Mouse (Mus musculus): Measurements from ENCODE around the gene AC124502.3. TPM values are rescaled to one million over a fixed set of nuclear protein-coding genes. Genes with fewer than 3 reads are reported as not detected.

Gene AC124502.3
- polyA plus RNA-seq, 1 experiment from 2014 or later: 4.2 TPM

DNA sequence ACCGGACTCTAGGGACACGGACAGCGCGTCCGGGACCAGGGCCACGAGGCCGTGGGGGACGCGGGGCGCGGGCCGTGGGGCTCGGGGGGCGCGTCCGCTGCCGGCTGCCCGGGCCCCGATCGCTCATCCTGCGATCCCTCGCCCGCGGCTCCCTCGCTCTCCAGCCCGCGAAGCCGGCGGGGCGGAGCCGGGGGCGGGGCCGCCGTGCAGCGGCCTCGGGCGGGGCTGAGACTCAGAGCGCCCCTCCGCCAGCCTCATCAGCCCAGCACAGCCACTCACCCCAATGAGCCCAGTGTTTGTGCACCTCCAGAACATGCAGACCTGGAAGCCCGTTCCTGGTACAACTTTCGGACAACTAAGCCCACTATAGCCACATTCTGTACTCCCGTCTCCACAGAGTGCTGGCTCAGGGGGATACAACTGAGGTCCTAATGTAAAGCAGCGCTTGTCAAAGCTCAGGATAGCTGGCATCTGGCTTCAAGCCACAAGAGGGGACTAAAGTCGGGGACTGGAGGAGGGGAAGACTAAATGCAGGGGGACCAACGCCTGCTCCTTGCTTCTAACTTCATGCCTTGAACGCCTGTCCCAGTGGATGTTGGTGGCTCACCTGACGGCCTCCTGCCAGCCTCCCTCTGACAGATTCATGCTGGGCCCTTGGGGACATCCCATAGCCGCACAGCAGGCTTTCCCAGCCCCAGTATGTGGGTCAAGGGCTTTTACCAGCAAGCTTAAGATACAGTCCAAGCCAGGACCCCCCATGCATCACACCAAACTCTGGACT, 59.9 kb downstream of the AC124502.3 start, which contains the start of gene Cnih2:
Cnih2 (minus strand) TSS at position 159 of the 781 bp plus-strand sequence.
- 3% methylated on average over 48 of the region's 48 CpGs for whole genome bisulfite sequencing
- Histone ChIP-seq H3K4me3 (peak within 1 kb of the TSS; percentile 80), H3K27ac (replicated peaks) (peak within 1 kb of the TSS; percentile 92), H3K36me3 (replicated peaks) (peaks cover 51% of the 10 kb centered on the region), H3K27me3 (replicated peaks; ENCODE audit: low read depth, poor library complexity, severe bottlenecking) (peaks cover 21% of the 10 kb centered on the region), H3K4me1 (peaks cover 63% of the 10 kb centered on the region), H3K9me3 (no peaks in the 10 kb centered on the region)
- peak; percentile 83 for DNase-seq (ENCODE audit: low spot score)

Other genes starting within 250 kb of the AC124502.3 start
- gene Rbm4, start 245.0 kb upstream of the AC124502.3 start, polyA plus RNA-seq (2016; fragmentation: Nextera tagmentation; extraction: Ambion mirVana): 92.1 and 99.5 TPM in 2 replicates
- 38.8 and 41.8 TPM in 2 replicates for gene Gm21992, start 227.3 kb upstream of the AC124502.3 start, polyA plus RNA-seq (2016; fragmentation: Nextera tagmentation; extraction: Ambion mirVana)
- gene Rbm14, start 227.3 kb upstream of the AC124502.3 start, polyA plus RNA-seq (2016; fragmentation: Nextera tagmentation; extraction: Ambion mirVana): 134 and 140 TPM in 2 replicates
- 52.1 and 52.8 TPM in 2 replicates for gene Ccs, start 199.6 kb upstream of the AC124502.3 start, polyA plus RNA-seq (2016; fragmentation: Nextera tagmentation; extraction: Ambion mirVana)
- 0.06 and 0.11 TPM in 2 replicates for gene Ccdc87, start 199.5 kb upstream of the AC124502.3 start, polyA plus RNA-seq (2016; fragmentation: Nextera tagmentation; extraction: Ambion mirVana)
- 26.9 and 28.0 TPM in 2 replicates for gene Ctsf, start 183.8 kb upstream of the AC124502.3 start, polyA plus RNA-seq (2016; fragmentation: Nextera tagmentation; extraction: Ambion mirVana)
- 5.0 and 6.7 TPM in 2 replicates for gene Actn3, start 161.0 kb upstream of the AC124502.3 start, polyA plus RNA-seq (2016; fragmentation: Nextera tagmentation; extraction: Ambion mirVana)
- gene Zdhhc24, start 160.2 kb upstream of the AC124502.3 start, polyA plus RNA-seq (2016; fragmentation: Nextera tagmentation; extraction: Ambion mirVana): 10.3 and 13.3 TPM in 2 replicates
- 5.8 and 6.1 TPM in 2 replicates for gene Bbs1, start 132.3 kb upstream of the AC124502.3 start, polyA plus RNA-seq (2016; fragmentation: Nextera tagmentation; extraction: Ambion mirVana)
- 194 and 203 TPM in 2 replicates for gene Dpp3, start 110.6 kb upstream of the AC124502.3 start, polyA plus RNA-seq (2016; fragmentation: Nextera tagmentation; extraction: Ambion mirVana)
- 2.6 and 3.1 TPM in 2 replicates for gene Peli3, start 95.8 kb upstream of the AC124502.3 start, polyA plus RNA-seq (2016; fragmentation: Nextera tagmentation; extraction: Ambion mirVana)
- gene Mrpl11, start 76.7 kb upstream of the AC124502.3 start, polyA plus RNA-seq (2016; fragmentation: Nextera tagmentation; extraction: Ambion mirVana): 164 and 165 TPM in 2 replicates
- gene Npas4, start 48.6 kb upstream of the AC124502.3 start, polyA plus RNA-seq (2016; fragmentation: Nextera tagmentation; extraction: Ambion mirVana): not detected in 2 replicates
- gene Slc29a2, start 15.0 kb upstream of the AC124502.3 start, polyA plus RNA-seq (2016; fragmentation: Nextera tagmentation; extraction: Ambion mirVana): 7.1 and 8.5 TPM in 2 replicates
- 34.7 and 36.1 TPM in 2 replicates for gene B4gat1, start 65 bp upstream of the AC124502.3 start, polyA plus RNA-seq (2016; fragmentation: Nextera tagmentation; extraction: Ambion mirVana)
- 72.6 and 82.4 TPM in 2 replicates for gene Brms1, start 2.5 kb downstream of the AC124502.3 start, polyA plus RNA-seq (2016; fragmentation: Nextera tagmentation; extraction: Ambion mirVana)
- 2.4 and 3.2 TPM in 2 replicates for gene Rin1, start 11.6 kb downstream of the AC124502.3 start, polyA plus RNA-seq (2016; fragmentation: Nextera tagmentation; extraction: Ambion mirVana)
- gene Cd248, start 29.2 kb downstream of the AC124502.3 start, polyA plus RNA-seq (2016; fragmentation: Nextera tagmentation; extraction: Ambion mirVana): 32.3 and 37.0 TPM in 2 replicates
- 1.4 and 1.9 TPM in 2 replicates for gene Tmem151a, start 46.6 kb downstream of the AC124502.3 start, polyA plus RNA-seq (2016; fragmentation: Nextera tagmentation; extraction: Ambion mirVana)
- 70.5 and 73.4 TPM in 2 replicates for gene Yif1a, start 49.6 kb downstream of the AC124502.3 start, polyA plus RNA-seq (2016; fragmentation: Nextera tagmentation; extraction: Ambion mirVana)
- gene Cnih2, start 59.6 kb downstream of the AC124502.3 start, polyA plus RNA-seq (2016; fragmentation: Nextera tagmentation; extraction: Ambion mirVana): 28.4 and 31.7 TPM in 2 replicates
- gene Rab1b, start 68.2 kb downstream of the AC124502.3 start, polyA plus RNA-seq (2016; fragmentation: Nextera tagmentation; extraction: Ambion mirVana): 266 and 270 TPM in 2 replicates
- 30.0 and 31.2 TPM in 2 replicates for gene Klc2, start 79.7 kb downstream of the AC124502.3 start, polyA plus RNA-seq (2016; fragmentation: Nextera tagmentation; extraction: Ambion mirVana)
- gene Pacs1, start 234.2 kb downstream of the AC124502.3 start, polyA plus RNA-seq (2016; fragmentation: Nextera tagmentation; extraction: Ambion mirVana): 24.8 and 25.6 TPM in 2 replicates